Mouse (Mus musculus) liver, adult 2 months (tissue): Measurements from ENCODE around the gene Limk2. TPM values are rescaled to one million over a fixed set of nuclear protein-coding genes. Genes with fewer than 3 reads are reported as not detected.

Experiments used
- DNase-seq: peaks from one replicate; pipeline ENCODE4 v3.0.0-alpha.2; 2011; ENCODE audit warnings: low read depth, low spot score; ENCODE audit errors: extremely low read depth
- H3K27ac ChIP-seq: fragments of 200-500 bp; replicated peaks from 2 replicates; pipeline ENCODE4 v1.5.1; 2012; ENCODE audit warnings: low read depth, mild to moderate bottlenecking, control low read depth, inconsistent platforms, low read length; ENCODE audit not compliant: insufficient read depth
- H3K27me3 ChIP-seq: fragments of 200-500 bp; 2 replicates; pipeline ENCODE4 v1.6.1; 2012; ENCODE audit warnings: mild to moderate bottlenecking, moderate library complexity, low read length, inconsistent platforms; ENCODE audit not compliant: control insufficient read depth, insufficient read depth
- H3K36me3 ChIP-seq: fragments of 200-500 bp; 2 replicates; pipeline ENCODE4 v1.6.1; 2012; ENCODE audit warnings: low read length, inconsistent platforms; ENCODE audit not compliant: control insufficient read depth, insufficient read depth
- H3K4me1 ChIP-seq: fragments of 200-500 bp; 2 replicates; pipeline ENCODE4 v1.6.1; 2011; ENCODE audit warnings: low read length; ENCODE audit not compliant: control insufficient read depth, insufficient read depth
- H3K4me3 ChIP-seq: fragments of 200-500 bp; 2 replicates; pipeline ENCODE4 v1.5.1; 2011; ENCODE audit warnings: low read depth, mild to moderate bottlenecking, control low read depth, low read length, moderate library complexity; ENCODE audit not compliant: insufficient read depth
- H3K79me2 ChIP-seq: fragments of 200-500 bp; 2 replicates; pipeline ENCODE4 v1.6.1; 2012; ENCODE audit warnings: inconsistent platforms, mild to moderate bottlenecking, low read length, moderate library complexity; ENCODE audit not compliant: control insufficient read depth, insufficient read depth
- H3K9ac ChIP-seq: fragments of 200-500 bp; 2 replicates; pipeline ENCODE4 v1.6.1; 2012; ENCODE audit warnings: low read depth, mild to moderate bottlenecking, control low read depth, inconsistent platforms, low read length
- CTCF ChIP-seq: fragments of 200-500 bp; IDR thresholded peaks from 2 replicates; pipeline ENCODE4 v1.5.1; 2011; ENCODE audit warnings: low read depth, low read length, control low read depth
- POLR2A ChIP-seq: fragments of 200-500 bp; IDR thresholded peaks from 2 replicates; pipeline ENCODE4 v1.6.1; 2011; ENCODE audit warnings: low read length, control low read depth; ENCODE audit not compliant: insufficient read depth; ENCODE audit errors: extremely low read depth
- WGBS: fragments of 180-500 bp; shearing (Covaris S2); methylation state at CpG from one replicate; pipeline ENCODE4 v1.1.7; 2018; 5-methylcytosine and 5-hydroxymethylcytosine counted together
- polyA plus RNA-seq: library from polyadenylated mRNA; depleted of rRNA; stranded (reverse); fragments of >200 nt; gene quantifications from 2 replicates; pipeline ENCODE4 v1.2.3, GENCODE M21; 2012
- total RNA-seq: library from RNA; depleted of rRNA; stranded (reverse); fragments of >200 nt; gene quantifications from 2 replicates; pipeline ENCODE4 v1.2.3, GENCODE M21; 2014

Gene Limk2
- total and polyA plus RNA-seq, 2 experiments = 7.2 to 9.1 TPM

GRCm38 (mm10) chr11:3394520-3394919 is 14.5 kb downstream of the Limk2 start:
- TF ChIP-seq CTCF (no peak), POLR2A (no peak)
- WGBS = 90% methylated on average over 5 of the region's 5 CpGs

GRCm38 (mm10) chr11:3392526-3392925 is 16.5 kb downstream of the Limk2 start:
- H3K4me3 ChIP-seq = no peak overlapping the region
- H3K79me2 ChIP-seq = no peaks in the 10 kb centered on the region
- H3K27ac ChIP-seq = no peak overlapping the region
- no peak for DNase-seq
- 88% methylated on average over 8 of the region's 8 CpGs for WGBS
- H3K27me3 ChIP-seq = no peaks in the 10 kb centered on the region
- TF ChIP-seq POLR2A = no peak
- no peak for TF ChIP-seq CTCF
- H3K4me1 ChIP-seq = no peaks in the 10 kb centered on the region
- H3K36me3 ChIP-seq = no peaks in the 10 kb centered on the region
- no peak overlapping the region for H3K9ac ChIP-seq

More at GRCm38 (mm10) chr11:3394520-3394919, 14.5 kb downstream of the Limk2 start:
- Histone ChIP-seq H3K4me1 (no peaks in the 10 kb centered on the region; the same call in 1 of the 2 replicates), H3K36me3 (no peaks in the 10 kb centered on the region), H3K27me3 (no peaks in the 10 kb centered on the region), H3K4me3 (no peak overlapping the region), H3K79me2 (no peaks in the 10 kb centered on the region), H3K9ac (no peak overlapping the region), H3K27ac (no peak overlapping the region)
- no peak for DNase-seq

GRCm38 (mm10) chr11:3390789-3391188 is 18.2 kb downstream of the Limk2 start:
- Histone ChIP-seq H3K4me3 (no peak overlapping the region), H3K36me3 (no peaks in the 10 kb centered on the region), H3K27ac (no peak overlapping the region), H3K4me1 (0 out of 2 replicates have a peak, but pooled peaks cover 1% of the 10 kb centered on the region), H3K27me3 (no peaks in the 10 kb centered on the region), H3K79me2 (no peaks in the 10 kb centered on the region), H3K9ac (no peak overlapping the region)
- no peak for DNase-seq
- WGBS = 94% methylated on average over 5 of the region's 5 CpGs
- TF ChIP-seq POLR2A (no peak), CTCF (no peak)

GRCm38 (mm10) chr11:3389996-3390395 is 19.0 kb downstream of the Limk2 start:
- WGBS = 82% methylated on average over 5 of the region's 5 CpGs
- no peak for TF ChIP-seq CTCF
- no peak for TF ChIP-seq POLR2A
- 0 out of 2 replicates have a peak, but pooled peaks cover 1% of the 10 kb centered on the region for H3K4me1 ChIP-seq
- no peak for DNase-seq
- H3K27me3 ChIP-seq = no peaks in the 10 kb centered on the region
- no peaks in the 10 kb centered on the region for H3K36me3 ChIP-seq
- H3K4me3 ChIP-seq = no peak overlapping the region
- no peak overlapping the region for H3K27ac ChIP-seq
- no peaks in the 10 kb centered on the region for H3K79me2 ChIP-seq
- H3K9ac ChIP-seq = no peak overlapping the region

- no peak overlapping the region for H3K4me3 ChIP-seq
- H3K27me3 ChIP-seq = no peaks in the 10 kb centered on the region
- 0 out of 2 replicates have a peak, but pooled peaks cover 1% of the 10 kb centered on the region for H3K4me1 ChIP-seq
- no peak overlapping the region for H3K27ac ChIP-seq
- H3K79me2 ChIP-seq = no peaks in the 10 kb centered on the region
- no peak overlapping the region for H3K9ac ChIP-seq
- TF ChIP-seq CTCF (no peak), POLR2A (no peak)
- no peaks in the 10 kb centered on the region for H3K36me3 ChIP-seq
- no peak for DNase-seq
- 41% methylated on average over 6 of the region's 6 CpGs for WGBS
These were observed 21.4 kb downstream of the Limk2 start for GRCm38 (mm10) chr11:3387482-3388196.

GRCm38 (mm10) chr11:3386941-3387368 is 22.0 kb downstream of the Limk2 start:
- peak; percentile 81 for DNase-seq
- H3K27ac ChIP-seq = no peak overlapping the region

More at GRCm38 (mm10) chr11:3386941-3387368, 22.0 kb downstream of the Limk2 start:
- no peaks in the 10 kb centered on the region for H3K27me3 ChIP-seq
- H3K79me2 ChIP-seq = no peaks in the 10 kb centered on the region
- no peak overlapping the region for H3K9ac ChIP-seq
- no peak overlapping the region for H3K4me3 ChIP-seq
- TF ChIP-seq CTCF (peak; percentile 100), POLR2A (no peak)
- 0 out of 2 replicates have a peak, but pooled peaks cover 1% of the 10 kb centered on the region for H3K4me1 ChIP-seq
- WGBS = 7% methylated on average over 4 of the region's 4 CpGs
- H3K36me3 ChIP-seq = no peaks in the 10 kb centered on the region
